Comparison of ENCODE assay signal across 13 mouse cellular contexts in the genomic region with DNA sequence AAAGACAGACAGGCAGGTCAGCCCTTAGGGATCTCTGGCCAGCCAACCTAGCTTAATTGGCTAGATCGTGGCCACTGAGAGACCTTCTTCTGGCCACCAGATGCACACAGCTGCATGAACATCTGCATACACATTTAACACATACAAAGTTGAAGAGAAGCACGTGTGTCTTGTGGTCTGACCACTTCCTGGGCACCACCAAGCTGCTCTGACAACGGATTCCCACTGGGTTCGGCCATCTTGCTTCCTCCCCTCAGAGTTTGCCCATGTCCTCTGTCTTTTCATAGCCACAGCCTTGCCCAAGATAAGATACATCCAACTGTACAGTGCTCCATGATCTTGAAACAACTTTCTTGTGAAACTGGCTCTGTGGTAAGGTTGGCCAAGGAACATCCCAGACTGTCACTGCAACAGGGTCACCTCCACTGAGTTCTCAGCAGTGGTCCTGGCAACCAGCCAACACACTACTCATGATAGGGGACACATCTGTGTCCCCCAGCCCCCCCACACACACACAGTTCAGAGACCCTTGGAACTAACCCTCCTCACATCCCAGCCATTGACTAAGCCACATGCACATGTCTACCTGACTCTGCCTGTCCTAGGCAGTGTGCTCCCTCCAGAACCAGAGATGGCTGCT.
DNase-seq lines count a peak whose midpoint lies in the region; ATAC-seq lines count a peak whose summit lies in the region.
"Had no signal": no experiment of that assay in that cellular context is flagged by ENCODE, and none has a peak within 500 bp of the region (broad histone marks: within the 10 kb centered on the region; RNA-seq: fewer than 3 reads in every experiment).

No protein-coding gene starts in this region.

- peak; percentile 82 for ATAC-seq in granulocyte monocyte progenitor cell, adult 5-6 weeks (replicated peaks; ENCODE audit: poor library complexity, severe bottlenecking)
- ATAC-seq: forebrain, embryonic 16.5 days; midbrain, embryonic 15.5 days had no signal

- peak; percentile 30 to 35 for DNase-seq in cerebellum, postnatal 10 days
- no peak for DNase-seq in cerebellum, postnatal 36 days
- DNase-seq in B cell, adult 2 months = peak; percentile 30 to 51
- DNase-seq in spleen, postnatal 36 days (ENCODE audit: low spot score in 2 of 2) = peak; percentile 52 to 55
- no peak for DNase-seq in adrenal gland, postnatal 4 days (ENCODE audit: low spot score in 2 of 2)
- DNase-seq in gastrocnemius, postnatal 36 days = no peak
- no peak for DNase-seq in Muller cell, postnatal 12 days (ENCODE audit: inconsistent ontology term)
- DNase-seq: cerebellum, adult 11-12 months; gastrocnemius, postnatal 10 days; liver, embryonic 13.5 days had no signal

- intact Hi-C loops in gastrocnemius, postnatal 36 days (cut with DNase I) = no loop called here

Comparison
In these comparisons a context has a peak if more than half of its experiments do, and no peak if none do; other contexts are left out.
1. DNase-seq: peak in cerebellum, postnatal 10 days (2 of 2), B cell, adult 2 months (2 of 2) and spleen, postnatal 36 days (2 of 2); none in cerebellum, postnatal 36 days (0 of 2), adrenal gland, postnatal 4 days (0 of 2), gastrocnemius, postnatal 36 days (0 of 2) and Muller cell, postnatal 12 days (single experiment).